Mouse (Mus musculus) left cerebral cortex, adult 2 months (tissue): Measurements from ENCODE around the gene Csgalnact2. TPM values are rescaled to one million over a fixed set of nuclear protein-coding genes. Genes with fewer than 3 reads are reported as not detected.

Source experiments
- DNase-seq, 2 experiments: peaks; one replicate each; pipeline ENCODE4 v3.0.0; 2021 to 2022; ENCODE audit warnings: low spot score in 2 of 2, mixed read lengths in 1 of 2; ENCODE audit errors: extremely low spot score in 1 of 2
- H3K27ac ChIP-seq: fragments of 200-600 bp; 2 replicates; pipeline ENCODE4 v1.8.1; 2022
- H3K4me3 ChIP-seq: fragments of 200-600 bp; 2 replicates; pipeline ENCODE4 v1.8.1; 2022
- CTCF ChIP-seq: fragments of 200-600 bp; IDR thresholded peaks from 2 replicates; pipeline ENCODE4 v1.8.1; 2022; ENCODE audit warnings: antibody characterized with exemption, mild to moderate bottlenecking, moderate library complexity
- intact Hi-C: fragments of 180-260 bp; cut with DNase I; formaldehyde crosslinking; loops from one replicate; pipeline ENCODE4 v1.15.1; 2025
- total RNA-seq, 2 experiments: library from RNA; stranded (reverse); gene quantifications; 2 replicates each; pipeline ENCODE4 v1.2.3; 2021

The Csgalnact2 gene
- total RNA-seq, 2 experiments from 2014 or later, result 12.3 to 13.4 TPM

DNA sequence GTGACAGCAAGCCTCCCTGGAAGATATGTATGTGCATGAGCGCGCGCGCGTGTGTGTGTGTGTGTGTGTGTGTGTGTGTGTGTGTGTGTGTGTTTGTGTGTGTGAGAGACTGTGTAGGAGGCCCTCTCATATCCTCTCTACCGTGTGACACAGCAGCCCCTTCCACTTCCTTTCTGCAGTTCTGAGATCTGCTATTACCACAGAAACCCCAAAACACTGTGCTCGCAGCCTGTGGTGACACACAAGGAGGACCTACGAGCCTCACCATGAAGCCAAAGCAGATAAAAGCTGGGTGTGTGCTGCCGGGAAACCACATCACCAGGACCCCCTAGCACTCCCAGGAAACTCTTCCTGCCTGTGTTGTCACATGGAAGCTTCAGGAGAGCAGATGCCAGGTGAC, 28.1 kb upstream of the Csgalnact2 start:
- no peak for TF ChIP-seq CTCF
- intact Hi-C loops, result no loop called here
- no peak for DNase-seq
- Histone ChIP-seq H3K27ac (no peak overlapping the region), H3K4me3 (no peak overlapping the region)

DNA sequence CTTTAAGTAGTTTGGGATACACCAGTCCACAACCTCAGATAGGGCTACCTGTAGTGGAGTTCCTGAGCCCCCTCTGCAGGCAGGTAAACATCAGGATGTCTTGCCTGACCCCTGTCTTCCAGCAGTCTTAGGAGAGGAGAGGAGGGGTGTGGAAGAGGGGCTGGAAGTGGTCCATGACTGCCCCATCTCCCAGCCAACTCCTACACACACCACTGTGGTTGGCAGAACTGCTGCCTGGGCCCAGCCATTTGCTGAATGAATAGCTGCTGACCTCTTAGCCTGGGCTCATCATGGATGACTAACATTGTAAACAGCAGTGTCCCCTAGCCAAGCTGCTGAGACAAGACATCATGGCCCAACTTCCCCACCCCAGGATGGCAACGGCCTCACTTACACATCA, 26.6 kb upstream of the Csgalnact2 start:
- Histone ChIP-seq H3K27ac (no peak overlapping the region), H3K4me3 (no peak overlapping the region)
- no peak for TF ChIP-seq CTCF
- DNase-seq, result no peak
- intact Hi-C loops, result no loop called here

DNA sequence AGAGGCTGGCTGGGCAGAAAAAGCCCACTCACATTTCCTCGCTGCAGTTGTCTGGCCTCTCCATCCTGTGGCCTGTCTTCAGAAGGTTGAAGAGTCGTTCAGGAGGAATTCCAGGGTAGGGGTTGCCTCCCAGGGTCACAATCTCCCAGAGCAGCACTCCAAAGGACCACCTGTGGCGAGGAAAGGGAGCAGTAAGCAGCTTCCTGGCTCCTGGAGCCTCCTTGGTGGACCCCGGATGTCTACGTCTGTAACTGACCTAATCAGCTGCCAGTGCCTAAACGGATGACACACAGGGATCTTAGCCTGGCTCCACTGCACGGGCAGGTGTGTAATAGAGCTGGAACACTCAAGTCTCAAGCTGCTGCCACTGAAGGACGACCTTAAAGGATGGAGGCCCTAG, 25.8 kb upstream of the Csgalnact2 start:
- H3K27ac ChIP-seq, result no peak overlapping the region
- DNase-seq, result no peak
- intact Hi-C loops, result no loop called here
- TF ChIP-seq CTCF, result no peak
- no peak overlapping the region for H3K4me3 ChIP-seq

DNA sequence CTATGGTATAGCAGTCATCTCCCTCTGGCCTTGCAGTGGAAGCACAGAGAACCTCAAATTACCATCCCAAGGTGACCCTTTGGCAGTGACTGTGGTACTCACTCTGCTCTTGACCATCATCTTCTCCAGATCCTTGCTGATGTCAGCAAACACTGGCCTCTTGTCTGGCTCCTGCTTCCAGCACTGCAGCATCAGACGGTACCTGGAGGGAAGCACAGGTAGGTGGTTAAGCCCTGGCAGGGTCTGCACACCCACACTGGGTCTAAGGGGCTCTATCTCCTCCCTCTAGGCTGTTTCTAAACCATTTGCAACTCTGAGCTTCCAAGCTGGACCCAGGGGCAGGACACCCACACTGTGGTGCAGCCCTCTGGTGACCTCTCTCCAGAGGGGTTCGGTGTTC, 24.1 kb upstream of the Csgalnact2 start:
- Histone ChIP-seq H3K27ac (no peak overlapping the region), H3K4me3 (no peak overlapping the region)
- DNase-seq, result no peak
- intact Hi-C loops, result no loop called here
- no peak for TF ChIP-seq CTCF

DNA sequence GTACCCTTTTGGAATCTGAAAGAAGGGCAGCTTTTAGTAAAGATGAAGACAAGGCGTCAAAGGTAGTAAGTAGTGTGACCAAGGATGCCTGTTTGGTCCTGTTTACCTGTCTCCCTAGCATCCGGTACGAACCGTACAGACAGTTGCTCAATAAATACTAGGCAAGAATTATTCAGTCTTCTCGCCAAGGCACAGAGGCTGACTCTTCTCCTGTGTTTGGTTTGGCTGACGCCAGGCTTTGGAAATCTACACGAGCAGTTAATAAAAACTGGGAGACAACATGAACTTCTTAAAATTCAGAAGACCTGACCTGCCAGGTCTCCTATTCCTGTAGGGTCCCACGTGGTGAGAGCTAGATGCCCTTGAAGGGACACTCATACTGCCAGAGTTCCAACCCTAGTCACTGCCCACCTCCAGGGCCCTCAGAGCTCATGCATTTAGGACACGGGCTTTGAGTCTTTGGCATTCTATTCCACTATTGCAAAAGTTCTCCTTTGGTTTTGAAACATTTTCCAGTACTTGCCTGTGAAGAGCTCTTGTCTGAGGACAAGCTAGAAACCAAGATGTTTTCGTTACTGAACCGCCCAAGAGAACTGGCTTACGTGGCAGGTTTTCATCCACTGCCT, 23.6 kb upstream of the Csgalnact2 start:
- no peak overlapping the region for H3K4me3 ChIP-seq
- intact Hi-C loops, result no loop called here
- TF ChIP-seq CTCF, result no peak
- no peak overlapping the region for H3K27ac ChIP-seq
- DNase-seq, result no peak

DNA sequence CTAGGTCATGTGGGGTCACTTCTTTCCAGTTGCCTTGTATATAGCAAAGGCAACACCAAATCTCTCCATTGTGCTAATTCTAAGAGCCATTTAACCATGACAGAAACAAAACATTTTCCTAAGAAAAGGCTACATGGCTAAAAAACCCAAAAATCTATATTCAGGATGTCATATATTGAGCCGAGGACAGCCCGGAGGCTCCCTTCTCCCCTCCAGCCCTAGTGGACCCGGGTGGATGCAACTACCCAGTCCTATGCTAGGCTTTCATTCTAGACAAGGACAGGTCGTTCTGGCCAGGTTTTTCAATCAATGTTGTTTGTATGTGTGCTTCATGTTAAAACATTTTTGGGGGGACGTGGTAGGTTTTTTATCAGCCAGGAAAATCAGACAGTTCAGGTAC, 14.2 kb upstream of the Csgalnact2 start:
- Histone ChIP-seq H3K4me3 (no peak overlapping the region), H3K27ac (no peak overlapping the region)
- no peak for DNase-seq
- TF ChIP-seq CTCF, result no peak
- intact Hi-C loops, result no loop called here

DNA sequence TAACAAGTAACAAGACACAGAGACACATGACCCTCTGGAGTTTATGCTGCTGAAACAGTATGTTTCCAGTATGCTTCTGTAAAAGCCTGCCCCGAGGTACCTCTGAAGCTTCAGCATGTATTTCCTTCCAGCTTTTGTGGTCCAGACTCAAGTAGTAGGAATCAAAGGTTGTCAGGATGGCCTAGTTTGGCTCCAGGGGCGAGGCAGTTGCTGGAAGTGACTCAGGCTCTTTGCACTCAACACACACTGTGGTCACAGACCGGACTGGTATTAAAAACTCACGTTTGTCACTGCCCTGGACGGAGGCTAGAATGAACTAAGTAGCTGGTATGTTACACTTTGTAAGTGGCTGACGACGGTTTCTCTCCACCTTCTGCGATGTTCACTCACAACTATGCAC, 12.0 kb upstream of the Csgalnact2 start:
- Histone ChIP-seq H3K27ac (no peak overlapping the region), H3K4me3 (no peak overlapping the region)
- no peak for TF ChIP-seq CTCF
- DNase-seq, result no peak
- intact Hi-C loops, result no loop called here

DNA sequence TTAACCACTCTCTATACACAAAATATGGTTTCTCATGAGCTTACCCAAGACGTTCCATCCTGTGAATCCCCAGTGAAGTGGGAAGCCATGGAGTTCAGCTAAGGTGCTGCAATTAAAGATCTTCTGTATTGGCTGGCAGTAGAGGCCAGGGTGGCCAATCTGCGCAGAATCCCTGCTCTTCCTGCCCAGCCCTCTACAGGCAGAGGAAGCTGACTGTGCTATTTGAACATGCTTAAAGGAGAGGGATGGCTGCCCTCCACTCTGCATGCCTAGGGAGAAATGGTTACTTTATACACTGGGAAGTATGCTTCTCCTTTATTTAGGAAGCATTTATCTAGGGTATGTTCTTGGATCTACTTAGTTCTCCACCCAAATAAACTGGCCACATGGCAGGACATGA, 11.6 kb upstream of the Csgalnact2 start:
- intact Hi-C loops, result no loop called here
- no peak for DNase-seq
- Histone ChIP-seq H3K4me3 (no peak overlapping the region), H3K27ac (no peak overlapping the region)
- no peak for TF ChIP-seq CTCF

DNA sequence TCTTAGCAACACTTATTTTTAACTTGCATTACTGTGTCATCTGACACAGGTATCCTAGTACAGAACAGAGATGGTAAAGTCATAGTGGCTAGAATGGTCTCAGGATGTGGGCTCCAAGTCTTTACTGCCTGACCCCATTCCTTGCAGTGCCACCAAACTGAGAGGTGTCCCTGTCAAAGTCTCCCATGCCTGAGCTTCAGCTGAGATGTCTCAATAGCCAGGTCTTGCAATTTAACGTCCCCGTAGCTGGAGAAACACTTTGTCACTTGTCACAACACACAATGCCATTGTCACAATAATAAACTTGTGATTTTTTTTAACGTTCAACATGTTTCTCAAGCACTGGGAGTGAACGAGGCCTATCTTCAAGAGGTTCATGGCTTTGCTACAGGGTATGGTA, 11.2 kb upstream of the Csgalnact2 start:
- DNase-seq, result no peak
- Histone ChIP-seq H3K27ac (no peak overlapping the region), H3K4me3 (no peak overlapping the region)
- TF ChIP-seq CTCF, result no peak
- intact Hi-C loops, result no loop called here

DNA sequence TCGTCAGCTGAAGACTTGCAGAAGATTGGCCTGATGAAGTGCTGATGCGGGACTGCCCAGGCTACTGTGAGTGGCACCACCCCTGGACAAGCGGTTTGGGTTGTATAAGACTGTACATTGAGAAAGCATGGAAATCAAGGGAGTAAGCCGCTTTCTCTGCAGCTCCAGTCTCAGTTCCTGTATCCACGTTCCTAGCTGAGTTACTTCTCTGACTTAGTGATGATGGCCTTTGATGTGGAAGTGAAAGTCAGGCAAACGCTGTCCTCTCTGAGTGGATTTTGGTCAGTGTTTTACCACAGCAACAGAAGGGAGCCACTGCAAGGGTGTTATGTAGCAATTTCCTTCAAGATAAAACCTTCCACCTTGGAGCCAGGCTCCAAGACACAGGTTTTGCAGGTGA, 2.0 kb upstream of the Csgalnact2 start:
- DNase-seq, result no peak
- H3K4me3 ChIP-seq, result no peak overlapping the region
- intact Hi-C loops, result no loop called here
- TF ChIP-seq CTCF, result no peak
- no peak overlapping the region for H3K27ac ChIP-seq

DNA sequence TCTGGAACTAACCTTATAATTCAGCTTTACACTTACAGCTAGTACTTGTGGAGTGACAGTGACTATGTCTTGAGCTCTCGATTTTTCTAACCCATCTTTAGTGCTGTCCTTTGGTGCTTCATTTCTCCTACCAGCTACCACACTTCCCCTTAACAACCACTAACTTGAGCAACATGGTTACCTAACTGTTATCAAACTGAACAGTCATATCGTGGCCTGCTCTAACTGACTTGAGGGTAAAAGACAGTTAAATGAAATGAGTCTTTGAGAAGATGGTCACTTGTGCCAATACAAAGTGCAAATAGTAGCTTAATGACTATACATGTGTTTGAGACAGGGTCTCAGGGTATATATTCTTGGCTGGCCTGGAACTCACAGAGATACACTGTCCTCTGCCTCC, 1.8 kb downstream of the Csgalnact2 start:
- intact Hi-C loops, result no loop called here
- no peak for DNase-seq
- Histone ChIP-seq H3K27ac (no peak overlapping the region), H3K4me3 (no peak overlapping the region)
- TF ChIP-seq CTCF, result no peak

DNA sequence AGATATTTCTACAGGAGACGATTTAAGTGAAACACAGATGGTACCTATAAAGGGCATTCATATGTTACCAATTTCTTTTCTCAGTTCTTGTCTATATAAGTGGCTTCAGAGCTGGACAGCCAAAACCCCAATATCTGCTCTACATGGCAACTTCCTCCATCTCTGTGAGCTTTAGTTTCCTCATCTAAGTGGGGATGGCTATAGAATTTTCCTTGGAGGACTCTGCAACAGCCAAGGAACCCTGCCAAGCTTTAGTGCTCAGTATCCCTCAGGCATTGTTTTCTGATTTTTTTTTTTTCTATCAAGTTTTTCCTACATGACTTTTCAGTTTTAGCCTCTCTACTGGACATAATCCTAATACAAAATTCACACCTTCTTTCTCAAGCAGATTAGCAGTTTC, 4.5 kb downstream of the Csgalnact2 start:
- Histone ChIP-seq H3K4me3 (no peak overlapping the region), H3K27ac (no peak overlapping the region)
- TF ChIP-seq CTCF, result no peak
- no peak for DNase-seq
- intact Hi-C loops, result no loop called here

DNA sequence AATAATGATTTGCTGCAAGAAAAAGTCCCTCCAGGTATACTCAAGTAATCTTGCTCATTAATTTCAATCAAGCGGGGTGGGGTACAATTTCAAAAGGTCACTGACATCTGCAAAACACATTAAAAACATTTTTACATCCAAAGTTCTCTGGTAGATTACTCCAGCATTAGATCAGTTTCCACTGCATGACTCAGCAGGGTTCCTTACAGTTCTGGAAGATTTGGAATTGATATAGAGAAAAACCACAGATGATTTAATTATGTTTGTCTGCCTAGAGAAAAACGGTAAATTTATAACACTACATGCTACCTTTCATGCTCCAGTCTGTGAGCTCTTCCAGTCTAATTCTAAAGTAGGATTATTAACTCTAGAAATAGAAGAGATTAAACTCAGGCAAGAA, 8.9 kb downstream of the Csgalnact2 start:
- TF ChIP-seq CTCF, result no peak
- Histone ChIP-seq H3K4me3 (no peak overlapping the region), H3K27ac (no peak overlapping the region)
- intact Hi-C loops, result no loop called here
- DNase-seq, result no peak
